ENCODE assay signal across 8 mouse cellular contexts in the genomic region with DNA sequence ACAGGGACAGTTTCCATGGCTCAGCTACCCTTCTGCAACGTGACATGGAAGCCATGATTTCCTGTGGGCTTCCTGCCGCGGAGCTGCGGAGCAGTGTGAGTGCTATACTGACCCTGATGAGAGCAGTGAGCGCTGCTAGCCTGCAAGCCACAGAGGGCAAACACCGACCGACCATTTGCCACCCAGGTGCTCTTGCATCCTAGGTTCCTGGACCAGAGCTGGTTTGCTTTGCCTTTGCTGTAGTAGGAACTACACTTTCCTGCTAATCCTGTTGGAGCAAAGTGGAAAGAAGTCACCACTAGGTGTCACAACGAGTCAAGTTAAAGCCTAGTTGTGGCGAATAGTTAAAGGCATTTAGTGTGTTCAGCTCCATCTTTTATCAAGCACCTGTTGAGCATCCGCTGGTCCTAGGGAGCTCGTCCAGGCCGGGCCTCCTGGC. TPM values are rescaled to one million over a fixed set of nuclear protein-coding genes. Genes with fewer than 3 reads are reported as not detected.
DNase-seq lines count a peak whose midpoint lies in the region; ATAC-seq lines count a peak whose summit lies in the region.

No protein-coding gene starts in this region.

- no peaks in the 10 kb centered on the region for H3K9me3 ChIP-seq in forebrain, embryonic 14.5 days (replicated peaks; ENCODE audit: control insufficient read depth, low read length)
- H3K9me3 ChIP-seq in hindbrain, embryonic 13.5 days: no peaks in the 10 kb centered on the region
- H3K9me3 ChIP-seq in lung, embryonic 15.5 days: no peaks in the 10 kb centered on the region

- no peak overlapping the region for H3K4me3 ChIP-seq in forebrain, embryonic 14.5 days (ENCODE audit: low read depth, low read length)
- H3K4me3 ChIP-seq in hindbrain, embryonic 13.5 days: no peak overlapping the region
- H3K4me3 ChIP-seq in lung, embryonic 15.5 days: no peak overlapping the region

- H3K27ac ChIP-seq in forebrain, embryonic 14.5 days (ENCODE audit: low read depth, low read length): no peak overlapping the region
- H3K27ac ChIP-seq in hindbrain, embryonic 13.5 days: no peak overlapping the region
- no peak overlapping the region for H3K27ac ChIP-seq in lung, embryonic 15.5 days

- H3K4me1 ChIP-seq in forebrain, embryonic 14.5 days (ENCODE audit: control insufficient read depth, insufficient read depth, low read length): no peaks in the 10 kb centered on the region
- peaks cover 18% of the 10 kb centered on the region for H3K4me1 ChIP-seq in hindbrain, embryonic 13.5 days (replicated peaks)
- no peaks in the 10 kb centered on the region for H3K4me1 ChIP-seq in lung, embryonic 15.5 days

- H3K9ac ChIP-seq in forebrain, embryonic 14.5 days (ENCODE audit: low read length): no peak overlapping the region
- no peak overlapping the region for H3K9ac ChIP-seq in hindbrain, embryonic 13.5 days
- no peak overlapping the region for H3K9ac ChIP-seq in lung, embryonic 15.5 days

- peak; percentile 67 for ATAC-seq in forebrain, embryonic 14.5 days
- peak; percentile 10; the same call in 1 of the 2 replicates for ATAC-seq in hindbrain, embryonic 13.5 days (ENCODE audit: low FRiP score)
- 0 out of 2 replicates have a peak, but pooled peaks have one; percentile 39 for ATAC-seq in lung, embryonic 15.5 days (ENCODE audit: borderline replicate concordance, extremely low read depth, low FRiP score, low TSS enrichment)

- DNase-seq in MN1 (ENCODE audit: low spot score): peak; percentile 90
- peak; percentile 53 for DNase-seq in c-Kit-positive CD71-negative TER-119-negative erythroid progenitor cells, embryonic 14.5 days (ENCODE audit: low read depth)
- DNase-seq in forebrain, embryonic 14.5 days (ENCODE audit: low spot score): peak; percentile 94
- DNase-seq in layer of hippocampus, adult 9-10 months (ENCODE audit: low spot score): peak; percentile 93
- DNase-seq in ovary, postnatal 10 days (ENCODE audit: low spot score): peak; percentile 28
- peak; percentile 48 for DNase-seq in yolk sac, embryonic 10.5 days (ENCODE audit: low spot score)

- H3K4me2 ChIP-seq in forebrain, embryonic 14.5 days (ENCODE audit: low read length): no peak overlapping the region
- no peak overlapping the region for H3K4me2 ChIP-seq in hindbrain, embryonic 13.5 days
- H3K4me2 ChIP-seq in lung, embryonic 15.5 days: no peak overlapping the region; the same call in 1 of the 2 replicates

- H3K36me3 ChIP-seq in forebrain, embryonic 14.5 days (ENCODE audit: control insufficient read depth, insufficient read depth, low read length): no peaks in the 10 kb centered on the region
- no peaks in the 10 kb centered on the region for H3K36me3 ChIP-seq in hindbrain, embryonic 13.5 days
- no peaks in the 10 kb centered on the region for H3K36me3 ChIP-seq in lung, embryonic 15.5 days

- WGBS in forebrain, embryonic 14.5 days: 24% methylated on average over 12 of the region's 12 CpGs
- 29% methylated on average over 12 of the region's 12 CpGs for WGBS in hindbrain, embryonic 13.5 days
- WGBS in lung, embryonic 15.5 days: 15% methylated on average over 12 of the region's 12 CpGs

- no peaks in the 10 kb centered on the region for H3K27me3 ChIP-seq in forebrain, embryonic 14.5 days (replicated peaks; ENCODE audit: control insufficient read depth, insufficient read depth, low read length)
- H3K27me3 ChIP-seq in hindbrain, embryonic 13.5 days: no peaks in the 10 kb centered on the region
- H3K27me3 ChIP-seq in lung, embryonic 15.5 days: no peaks in the 10 kb centered on the region

RNA-seq across cellular contexts. Expression of gene Pdcl3, which starts 25.2 kb away (rescaled TPM):
- 156 and 168 TPM in 2 replicates for polyA plus RNA-seq in forebrain, embryonic 14.5 days (2014; fragmentation: Nextera tagmentation; extraction: Ambion mirVana)
- polyA plus RNA-seq in hindbrain, embryonic 13.5 days (2015; fragmentation: Nextera tagmentation; extraction: Ambion mirVana): 157 and 169 TPM in 2 replicates
- polyA plus RNA-seq in lung, embryonic 15.5 days (2015; fragmentation: Nextera tagmentation; extraction: Ambion mirVana): 168 and 173 TPM in 2 replicates

Comparison
In these comparisons a context has a peak if more than half of its experiments do, and no peak if none do; other contexts are left out.
1. DNase-seq: peak in every context shown above with its lines; median percentile 94 in forebrain, embryonic 14.5 days; 93 in layer of hippocampus, adult 9-10 months; 90 in MN1; 53 in c-Kit-positive CD71-negative TER-119-negative erythroid progenitor cells, embryonic 14.5 days; 48 in yolk sac, embryonic 10.5 days; 28 in ovary, postnatal 10 days.
2. ATAC-seq: peak in every context shown above with its lines; median percentile 67 in forebrain, embryonic 14.5 days; 39 in lung, embryonic 15.5 days; 10 in hindbrain, embryonic 13.5 days.